Mouse (Mus musculus): ENCODE data around the gene Gm13305. TPM values are rescaled to one million over a fixed set of nuclear protein-coding genes. Genes with fewer than 3 reads are reported as not detected.
"Not testable (repeated sequence)": the region's sequence is repeated elsewhere in the genome, so short reads cannot be mapped to it uniquely, and the experiment has no call there.

The Gm13305 gene
- 0.31 TPM in 1 of 2 replicates, not detected in the other for polyA plus RNA-seq (2015; fragmentation: Nextera tagmentation; extraction: Ambion mirVana)

DNA sequence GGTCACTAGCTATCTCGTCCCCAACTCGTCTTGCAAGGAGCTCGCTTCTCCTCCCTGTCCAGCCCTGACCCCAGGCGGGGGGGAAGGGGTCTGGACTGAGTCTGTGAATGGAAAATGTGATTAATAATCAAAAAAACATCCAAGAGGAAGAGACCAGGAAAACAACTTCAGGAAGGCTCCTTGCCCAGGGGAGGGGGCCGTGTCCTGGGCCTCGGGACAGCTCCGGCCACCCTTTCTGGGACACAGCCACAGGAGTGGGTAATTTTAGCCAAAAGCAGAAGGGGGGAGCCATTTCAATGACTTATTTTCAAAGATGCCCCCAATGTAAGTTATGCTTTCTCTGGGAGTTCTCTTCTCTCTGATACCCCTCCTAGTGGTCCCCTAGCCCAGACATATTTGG, at the start of gene Gm13305:
TSS of gene Gm13305 (minus strand) at position 101 of the 400 bp plus-strand sequence.
- H3K27me3 ChIP-seq (replicated peaks; ENCODE audit: insufficient read depth, low read length); H3K9me3 ChIP-seq (ENCODE audit: low read length); H3K4me3 ChIP-seq (ENCODE audit: low read depth, low read length); H3K27ac ChIP-seq (ENCODE audit: low read length); H3K4me2 ChIP-seq (replicated peaks; ENCODE audit: low read depth, low read length); ATAC-seq; H3K4me1 ChIP-seq (ENCODE audit: insufficient read depth, low read depth, low read length); H3K9ac ChIP-seq (replicated peaks; ENCODE audit: low read depth); DNase-seq (ENCODE audit: low spot score); H3K36me3 ChIP-seq (ENCODE audit: insufficient read depth, low read length): not testable (repeated sequence)
- no CpG with 5 or more reads among the region's 7 CpGs for WGBS

DNA sequence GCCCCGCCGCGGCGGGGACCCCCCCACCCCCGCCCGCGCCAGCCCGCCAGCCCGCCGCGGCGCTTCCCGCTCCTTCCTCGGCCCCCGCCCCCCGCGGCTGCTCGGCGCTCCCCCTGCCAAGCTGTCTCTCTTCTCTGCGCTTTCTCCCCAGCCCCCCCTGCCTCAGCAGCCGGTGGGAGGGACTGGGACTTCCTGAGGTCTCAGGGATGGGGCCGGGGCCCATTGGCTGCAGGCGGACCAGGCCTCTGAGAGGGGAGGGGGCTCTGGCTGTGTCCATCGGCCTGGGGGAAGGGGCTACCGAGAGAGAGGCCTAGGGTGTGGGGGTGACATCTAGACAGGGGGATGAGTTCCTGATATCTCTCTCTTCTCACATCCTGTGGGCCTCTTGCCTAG, 16.6 kb upstream of the Gm13305 start:
- H3K9me3 ChIP-seq (ENCODE audit: low read length); H3K9ac ChIP-seq (replicated peaks; ENCODE audit: low read depth); H3K27ac ChIP-seq (ENCODE audit: low read length); H3K36me3 ChIP-seq (ENCODE audit: insufficient read depth, low read length); H3K27me3 ChIP-seq (replicated peaks; ENCODE audit: insufficient read depth, low read length); H3K4me1 ChIP-seq (ENCODE audit: insufficient read depth, low read depth, low read length); H3K4me2 ChIP-seq (replicated peaks; ENCODE audit: low read depth, low read length); ATAC-seq; H3K4me3 ChIP-seq (ENCODE audit: low read depth, low read length); DNase-seq (ENCODE audit: low spot score): not testable (repeated sequence)
- no CpG with 5 or more reads among the region's 25 CpGs for WGBS

DNA sequence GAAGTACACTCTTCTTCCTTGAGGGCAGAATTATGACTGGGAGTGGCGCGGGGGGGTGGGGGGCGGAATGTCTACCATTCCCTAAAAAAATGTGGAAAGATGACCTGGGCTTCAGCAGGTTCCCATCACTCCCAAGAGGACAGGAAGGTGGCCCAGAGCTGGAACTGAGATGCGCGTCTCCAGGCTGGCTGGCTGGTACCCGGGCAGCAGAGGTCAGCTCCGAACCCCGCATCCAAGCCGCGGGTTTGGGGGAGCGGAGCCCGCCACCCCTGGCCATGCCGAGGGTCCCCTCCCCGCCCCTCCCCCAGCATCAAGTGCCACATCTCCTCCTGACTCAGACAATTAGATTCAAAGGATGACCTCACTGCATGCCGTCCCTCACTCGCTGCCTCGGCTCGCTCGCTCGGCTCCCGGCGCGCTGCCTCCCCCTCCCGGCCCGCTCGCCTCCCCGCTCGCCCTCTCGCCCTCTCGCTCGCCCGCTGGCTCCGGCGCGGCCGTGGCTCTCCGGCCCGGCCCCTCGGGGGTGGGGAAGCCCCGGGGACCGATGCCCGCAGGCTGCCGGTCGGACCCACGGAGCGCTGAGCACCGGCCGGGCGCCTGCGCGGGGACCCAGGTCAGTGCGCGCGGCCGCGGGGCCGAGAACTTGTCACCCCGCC, 16.0 kb upstream of the Gm13305 start:
- not testable (repeated sequence) for DNase-seq (ENCODE audit: low spot score); ATAC-seq

DNA sequence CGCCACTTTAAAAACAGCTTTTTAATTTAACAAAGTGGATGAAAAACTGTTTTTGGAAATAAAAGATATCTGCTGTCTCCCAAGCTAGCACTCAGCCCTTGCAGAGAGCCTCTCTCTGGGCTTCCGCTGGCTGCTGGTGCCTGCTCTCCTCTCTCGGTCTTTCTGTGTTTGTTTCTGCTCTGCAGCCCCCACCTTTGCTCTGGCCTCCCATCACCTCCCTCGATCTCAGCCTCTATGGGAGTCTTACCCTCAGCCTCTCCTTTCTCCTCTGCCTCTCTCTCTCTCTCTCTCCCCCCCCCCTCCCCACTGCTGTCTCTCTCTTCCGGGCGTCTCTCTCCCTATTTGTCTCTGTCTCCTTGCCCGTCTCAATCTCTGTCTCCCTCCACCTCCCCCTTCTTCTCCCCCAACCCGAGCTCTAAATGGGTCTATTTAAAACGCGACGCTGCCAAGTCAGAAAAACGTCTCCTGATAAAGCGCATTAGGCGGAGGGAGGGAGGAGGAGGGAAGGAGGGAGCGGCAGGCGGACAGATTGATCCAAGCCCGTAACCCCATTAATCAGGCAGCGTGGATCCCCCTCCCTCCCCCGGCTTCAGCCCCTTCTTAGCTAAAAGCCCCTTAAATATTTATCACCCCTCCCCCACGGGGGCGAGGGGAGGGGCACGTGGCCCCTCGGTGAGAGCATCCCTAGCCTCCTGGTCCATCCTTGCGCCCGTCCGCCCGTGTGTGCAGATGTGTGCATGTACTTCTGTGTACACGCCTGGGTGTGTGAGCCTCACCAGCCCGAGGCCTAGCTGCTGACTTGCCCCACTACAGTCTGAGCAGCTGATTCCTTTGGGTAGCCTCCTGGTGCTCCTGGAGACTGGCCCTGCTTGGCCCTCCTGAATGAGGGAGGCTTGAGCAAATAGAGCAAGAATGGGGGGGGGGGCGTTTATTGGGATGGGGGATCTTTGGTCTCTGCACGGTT, 15.1 kb upstream of the Gm13305 start:
- H3K4me3 ChIP-seq (ENCODE audit: low read depth, low read length); H3K4me1 ChIP-seq (ENCODE audit: insufficient read depth, low read depth, low read length); H3K9me3 ChIP-seq (ENCODE audit: low read length); H3K27ac ChIP-seq (ENCODE audit: low read length); H3K9ac ChIP-seq (replicated peaks; ENCODE audit: low read depth); H3K36me3 ChIP-seq (ENCODE audit: insufficient read depth, low read length); H3K4me2 ChIP-seq (replicated peaks; ENCODE audit: low read depth, low read length); ATAC-seq; DNase-seq (ENCODE audit: low spot score); H3K27me3 ChIP-seq (replicated peaks; ENCODE audit: insufficient read depth, low read length): not testable (repeated sequence)
- whole genome bisulfite sequencing = no CpG with 5 or more reads among the region's 31 CpGs

More for the DNA sequence above, 16.0 kb upstream of the Gm13305 start:
- not testable (repeated sequence) for H3K27me3 ChIP-seq (replicated peaks; ENCODE audit: insufficient read depth, low read length); H3K4me2 ChIP-seq (replicated peaks; ENCODE audit: low read depth, low read length); H3K4me3 ChIP-seq (ENCODE audit: low read depth, low read length); H3K36me3 ChIP-seq (ENCODE audit: insufficient read depth, low read length); H3K27ac ChIP-seq (ENCODE audit: low read length); H3K4me1 ChIP-seq (ENCODE audit: insufficient read depth, low read depth, low read length); H3K9me3 ChIP-seq (ENCODE audit: low read length); H3K9ac ChIP-seq (replicated peaks; ENCODE audit: low read depth)
- no CpG with 5 or more reads among the region's 58 CpGs for WGBS

DNA sequence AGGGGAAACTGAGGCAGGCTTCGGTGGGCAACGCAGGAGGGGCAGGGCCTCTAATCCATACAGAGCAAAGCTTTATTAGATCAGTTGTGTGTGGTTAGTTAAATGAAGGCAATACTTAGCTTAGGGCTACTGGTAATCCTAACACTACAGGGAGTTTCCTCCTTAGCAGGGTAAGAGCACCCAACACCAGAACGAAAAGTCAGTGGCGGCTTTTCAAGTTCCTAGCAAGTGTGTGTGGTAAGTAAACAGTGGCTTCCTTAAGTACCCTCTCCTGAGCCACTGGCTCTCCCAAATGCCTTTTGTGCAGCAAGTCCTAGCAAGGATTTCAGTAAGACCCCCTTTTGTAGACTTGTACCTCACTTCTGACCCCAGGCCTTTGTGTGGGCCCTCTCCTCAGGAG, 9.8 kb upstream of the Gm13305 start:
- H3K9me3 ChIP-seq (ENCODE audit: low read length); H3K27me3 ChIP-seq (replicated peaks; ENCODE audit: insufficient read depth, low read length); H3K9ac ChIP-seq (replicated peaks; ENCODE audit: low read depth); DNase-seq (ENCODE audit: low spot score); H3K4me1 ChIP-seq (ENCODE audit: insufficient read depth, low read depth, low read length); H3K4me2 ChIP-seq (replicated peaks; ENCODE audit: low read depth, low read length); H3K27ac ChIP-seq (ENCODE audit: low read length); H3K4me3 ChIP-seq (ENCODE audit: low read depth, low read length); H3K36me3 ChIP-seq (ENCODE audit: insufficient read depth, low read length): not testable (repeated sequence)
- ATAC-seq = peak; percentile 73
- no CpG with 5 or more reads among the region's 4 CpGs for whole genome bisulfite sequencing

DNA sequence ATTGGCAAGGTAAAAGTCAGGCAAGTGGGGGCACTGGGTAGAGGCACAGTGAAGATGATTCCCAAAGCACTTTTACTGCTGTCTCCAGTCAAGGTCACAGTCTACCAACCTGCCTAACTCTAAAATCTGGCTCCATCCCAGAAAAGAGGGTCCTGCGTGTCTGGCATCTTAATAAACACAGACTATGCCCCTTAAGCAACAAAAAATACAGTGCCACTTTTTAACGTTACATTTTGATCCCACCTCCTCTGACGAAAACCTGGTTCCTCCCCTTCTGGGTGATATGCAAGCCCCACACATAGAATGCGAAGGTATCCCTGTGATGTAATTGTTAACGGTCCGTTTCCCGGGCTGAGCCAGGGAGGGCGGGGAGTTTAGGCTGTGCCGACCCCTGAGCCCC, 15.3 kb downstream of the Gm13305 start, which contains the start of gene Gm13306:
TSS of gene Gm13306 (plus strand) at position 301 of the 400 bp plus-strand sequence.
- H3K4me2 ChIP-seq (replicated peaks; ENCODE audit: low read depth, low read length); H3K4me1 ChIP-seq (ENCODE audit: insufficient read depth, low read depth, low read length); H3K9ac ChIP-seq (replicated peaks; ENCODE audit: low read depth); H3K9me3 ChIP-seq (ENCODE audit: low read length); H3K27ac ChIP-seq (ENCODE audit: low read length); ATAC-seq; H3K4me3 ChIP-seq (ENCODE audit: low read depth, low read length); H3K27me3 ChIP-seq (replicated peaks; ENCODE audit: insufficient read depth, low read length); DNase-seq (ENCODE audit: low spot score); H3K36me3 ChIP-seq (ENCODE audit: insufficient read depth, low read length): not testable (repeated sequence)
- no CpG with 5 or more reads among the region's 9 CpGs for WGBS

DNA sequence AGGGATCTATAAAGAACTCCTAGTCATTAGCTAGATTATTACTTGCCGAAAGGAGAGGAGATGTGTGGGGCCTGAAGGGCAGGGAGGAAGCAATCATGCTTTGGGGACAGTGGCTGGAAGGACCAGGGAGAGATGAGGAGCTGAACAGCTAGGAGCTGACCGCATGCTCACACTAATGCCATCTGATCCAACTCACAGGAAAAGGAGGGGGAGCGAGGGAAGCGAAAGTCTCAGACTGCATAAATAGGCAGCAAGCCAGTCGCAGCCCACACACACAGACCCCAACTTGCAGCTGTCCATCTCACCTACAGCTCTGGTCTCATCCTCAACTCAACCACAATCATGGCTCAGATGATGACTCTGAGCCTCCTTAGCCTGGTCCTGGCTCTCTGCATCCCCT, 53.9 kb downstream of the Gm13305 start, which contains the start of gene Gm13304:
TSS of gene Gm13304 (plus strand) at position 301 of the 400 bp plus-strand sequence.
- not testable (repeated sequence) for H3K27me3 ChIP-seq (replicated peaks; ENCODE audit: insufficient read depth, low read length); H3K4me3 ChIP-seq (ENCODE audit: low read depth, low read length); H3K4me1 ChIP-seq (ENCODE audit: insufficient read depth, low read depth, low read length); ATAC-seq; H3K27ac ChIP-seq (ENCODE audit: low read length); H3K4me2 ChIP-seq (replicated peaks; ENCODE audit: low read depth, low read length); H3K36me3 ChIP-seq (ENCODE audit: insufficient read depth, low read length); H3K9me3 ChIP-seq (ENCODE audit: low read length); DNase-seq (ENCODE audit: low spot score); H3K9ac ChIP-seq (replicated peaks; ENCODE audit: low read depth)
- WGBS = no CpG with 5 or more reads among the region's 5 CpGs

Other genes starting within 250 kb of the Gm13305 start
- 0.36 and 0.84 TPM in 2 replicates for gene Gm20878, start 227.0 kb downstream of the Gm13305 start, polyA plus RNA-seq (2015; fragmentation: Nextera tagmentation; extraction: Ambion mirVana)
- 0.04 and 0.06 TPM in 2 replicates for gene Fam205a4, start 202.5 kb downstream of the Gm13305 start, polyA plus RNA-seq (2015; fragmentation: Nextera tagmentation; extraction: Ambion mirVana)
- gene Gm21093, start 133.9 kb downstream of the Gm13305 start, polyA plus RNA-seq (2015; fragmentation: Nextera tagmentation; extraction: Ambion mirVana) = not detected in 2 replicates
- gene Gm3893, start 77.4 kb downstream of the Gm13305 start, polyA plus RNA-seq (2015; fragmentation: Nextera tagmentation; extraction: Ambion mirVana) = not detected in 2 replicates
- gene Gm13304, start 53.8 kb downstream of the Gm13305 start, polyA plus RNA-seq (2015; fragmentation: Nextera tagmentation; extraction: Ambion mirVana) = 4.8 TPM in 1 of 2 replicates, not detected in the other
- not detected in 2 replicates for gene Gm13306, start 15.2 kb downstream of the Gm13305 start, polyA plus RNA-seq (2015; fragmentation: Nextera tagmentation; extraction: Ambion mirVana)
- not detected in 2 replicates for gene Gm10600, start 72.0 kb upstream of the Gm13305 start, polyA plus RNA-seq (2015; fragmentation: Nextera tagmentation; extraction: Ambion mirVana)
- 2.9 and 3.4 TPM in 2 replicates for gene Ccl21b, start 87.2 kb upstream of the Gm13305 start, polyA plus RNA-seq (2015; fragmentation: Nextera tagmentation; extraction: Ambion mirVana)
- gene Gm21953, start 125.7 kb upstream of the Gm13305 start, polyA plus RNA-seq (2015; fragmentation: Nextera tagmentation; extraction: Ambion mirVana) = not detected in 2 replicates
- not detected in 2 replicates for gene Fam205a3, start 149.7 kb upstream of the Gm13305 start, polyA plus RNA-seq (2015; fragmentation: Nextera tagmentation; extraction: Ambion mirVana)